Mouse (Mus musculus) hematopoietic stem cell, adult 5-6 weeks (primary cell): ENCODE measurements around the gene Tmed6. TPM values are rescaled to one million over a fixed set of nuclear protein-coding genes. Genes with fewer than 3 reads are reported as not detected.

Experiments
- ATAC-seq, 2 experiments: fragments of 125-278 bp in 1 of 2; replicated peaks in 1 of 2; 2 replicates each; pipeline ENCODE4 v1.8.0; 2016 to 2017; ENCODE audit warnings: inconsistent platforms in 2 of 2, mild to moderate bottlenecking in 2 of 2, moderate number of reproducible peaks in 2 of 2, low read depth in 1 of 2, moderate TSS enrichment in 1 of 2; ENCODE audit not compliant: low FRiP score in 2 of 2, poor library complexity in 2 of 2, severe bottlenecking in 2 of 2, insufficient read depth in 1 of 2, low TSS enrichment in 1 of 2
- total RNA-seq: library from RNA; stranded (forward); fragments of 172-1452, 232-1000 nt; gene quantifications from 2 replicates; pipeline ENCODE4 v1.2.3, GENCODE M21; 2017

Tmed6 gene
- total RNA-seq, 1 experiment from 2014 or later: not detected

- ATAC-seq: no peak; a peak in 1 of 4 replicates
Measured at GRCm38 (mm10) chr8:107031577-107032090, 33.8 kb downstream of the Tmed6 start.

- peak; percentile 78 to 83 for ATAC-seq
Measured at GRCm38 (mm10) chr8:107030650-107031576, 34.5 kb downstream of the Tmed6 start, which contains the start of gene Vps4a. Gene Vps4a, plus strand, starts transcription at chr8:107031222.

- ATAC-seq: peak; percentile 54 to 81
Measured at GRCm38 (mm10) chr8:107030058-107030457, 35.4 kb downstream of the Tmed6 start.

GRCm38 (mm10) chr8:107029310-107029709, 36.1 kb downstream of the Tmed6 start:
- no peak for ATAC-seq

- ATAC-seq: no peak
Measured at GRCm38 (mm10) chr8:107023479-107023878, 42.0 kb downstream of the Tmed6 start.

- no peak for ATAC-seq
Measured at GRCm38 (mm10) chr8:107014915-107015314, 50.5 kb downstream of the Tmed6 start.

- no peak for ATAC-seq
Measured at GRCm38 (mm10) chr8:107012666-107013065, 52.8 kb downstream of the Tmed6 start.

Other genes with a start within 250 kb of the Tmed6 start
- not detected in 2 replicates for gene Has3, start 195.4 kb downstream of the Tmed6 start, total RNA-seq
- gene Utp4, start 172.0 kb downstream of the Tmed6 start, total RNA-seq: 30.8 and 37.9 TPM in 2 replicates
- gene Sntb2, start 129.9 kb downstream of the Tmed6 start, total RNA-seq: 4.0 and 8.5 TPM in 2 replicates
- 40.3 and 47.9 TPM in 2 replicates for gene Vps4a, start 34.4 kb downstream of the Tmed6 start, total RNA-seq
- 43.8 and 43.9 TPM in 2 replicates for gene Pdf, start 17.0 kb downstream of the Tmed6 start, total RNA-seq
- 15.0 and 20.8 TPM in 2 replicates for gene Cog8, start 9.0 kb downstream of the Tmed6 start, total RNA-seq
- gene Nip7, start 8.8 kb downstream of the Tmed6 start, total RNA-seq: 22.2 and 32.5 TPM in 2 replicates
- gene Terf2, start 30.9 kb upstream of the Tmed6 start, total RNA-seq: 47.8 and 54.0 TPM in 2 replicates
- 68.0 and 68.2 TPM in 2 replicates for gene Cyb5b, start 85.0 kb upstream of the Tmed6 start, total RNA-seq
- gene Nfat5, start 227.8 kb upstream of the Tmed6 start, total RNA-seq: 40.1 and 67.9 TPM in 2 replicates